Mouse (Mus musculus) heart, postnatal 25 days (tissue): Measurements from ENCODE around the gene Acvr1. TPM values are rescaled to one million over a fixed set of nuclear protein-coding genes. Genes with fewer than 3 reads are reported as not detected.

Experiments used
- DNase-seq: peaks from one replicate; pipeline ENCODE4 v3.0.0; 2022; ENCODE audit warnings: low spot score
- intact Hi-C: fragments of 180-260 bp; cut with DNase I; formaldehyde crosslinking; loops from one replicate; pipeline ENCODE4 v1.15.1; 2025
- total RNA-seq, 2 experiments: library from RNA; stranded (reverse); gene quantifications; 2 replicates each; pipeline ENCODE4 v1.2.3; 2021

Acvr1 gene
- total RNA-seq, 2 experiments from 2014 or later, result 16.0 to 19.5 TPM

GRCm38 (mm10) chr2:58566049-58566409 lies 928 bp downstream of the Acvr1 start:
- intact Hi-C loops, result loop anchor here (2.0 to 5.0 kb wide), 2 partner anchors 33 to 101 kb away; no protein-coding TSS in a partner anchor
- DNase-seq, result no peak

- intact Hi-C loops, result loop anchor here (2.0 to 5.0 kb wide), 2 partner anchors 16 to 102 kb away; no protein-coding TSS in a partner anchor
Observed at GRCm38 (mm10) chr2:58565267-58565666, 1.7 kb downstream of the Acvr1 start.

DNA sequence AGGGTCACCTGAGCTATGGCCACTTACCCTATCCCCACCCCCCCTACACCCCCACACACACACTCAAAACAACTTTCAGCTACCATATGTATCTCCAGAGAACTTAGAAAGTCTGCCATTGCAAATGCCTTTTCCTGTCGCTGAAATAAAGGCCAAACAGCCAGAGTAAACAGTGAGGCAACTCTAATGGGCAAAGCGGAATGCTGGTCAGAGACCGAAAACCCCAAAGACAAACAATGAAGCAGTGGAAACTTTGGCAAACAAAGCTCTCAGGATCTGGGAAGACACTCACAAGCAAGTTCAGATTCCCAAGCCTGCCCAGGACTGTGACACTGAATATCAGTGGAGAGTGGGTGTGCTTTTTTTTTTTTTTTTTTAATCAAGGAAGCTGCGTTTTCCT lies 4.8 kb downstream of the Acvr1 start:
- intact Hi-C loops, result no loop called here
- DNase-seq, result no peak

More at GRCm38 (mm10) chr2:58565267-58565666, 1.7 kb downstream of the Acvr1 start:
- DNase-seq, result no peak

GRCm38 (mm10) chr2:58557045-58557845 lies 9.7 kb downstream of the Acvr1 start:
- no peak for DNase-seq
- intact Hi-C loops, result no loop called here

DNA sequence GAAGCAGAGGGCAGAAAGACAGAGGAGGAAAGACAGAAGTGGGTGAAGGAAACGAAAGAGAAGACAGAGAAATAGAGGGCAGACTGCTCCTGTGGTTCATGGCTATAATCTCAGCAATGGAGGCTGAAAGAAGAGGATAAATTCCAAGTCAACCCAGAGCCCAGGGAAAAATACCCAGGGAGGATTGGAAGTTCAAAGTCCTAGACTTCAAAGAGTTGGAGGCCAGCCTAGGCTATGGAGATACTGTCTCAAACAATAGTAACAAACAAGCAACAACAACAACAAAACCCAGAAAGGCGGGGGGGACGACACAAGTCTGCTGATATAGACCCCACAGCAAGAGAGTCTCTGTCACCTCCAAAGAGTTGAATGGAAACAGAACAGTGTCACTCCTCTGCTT lies 14.7 kb downstream of the Acvr1 start:
- no peak for DNase-seq
- intact Hi-C loops, result no loop called here

- intact Hi-C loops, result no loop called here
- DNase-seq, result no peak
Observed at GRCm38 (mm10) chr2:58551866-58552265, 15.1 kb downstream of the Acvr1 start.

DNA sequence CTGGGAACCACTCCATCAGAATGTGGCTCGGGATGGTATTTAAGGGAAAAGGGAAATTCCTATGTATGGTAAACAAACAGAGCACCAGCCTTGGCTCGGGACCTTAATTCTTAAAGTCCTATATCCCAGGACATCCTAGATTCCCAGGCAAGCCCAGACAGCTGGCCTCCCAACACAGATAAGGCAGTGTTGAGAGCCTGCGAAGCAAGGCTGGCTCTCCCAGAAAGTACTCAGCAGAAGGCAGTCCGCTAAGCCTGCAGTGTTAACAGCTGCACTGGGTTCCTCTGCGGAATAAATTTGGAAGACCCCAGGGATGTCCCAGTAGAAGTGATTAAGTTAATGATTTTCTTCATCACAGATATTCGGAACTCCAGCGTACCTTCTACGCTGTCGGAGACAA lies 16.5 kb downstream of the Acvr1 start:
- intact Hi-C loops, result no loop called here
- DNase-seq, result no peak

DNA sequence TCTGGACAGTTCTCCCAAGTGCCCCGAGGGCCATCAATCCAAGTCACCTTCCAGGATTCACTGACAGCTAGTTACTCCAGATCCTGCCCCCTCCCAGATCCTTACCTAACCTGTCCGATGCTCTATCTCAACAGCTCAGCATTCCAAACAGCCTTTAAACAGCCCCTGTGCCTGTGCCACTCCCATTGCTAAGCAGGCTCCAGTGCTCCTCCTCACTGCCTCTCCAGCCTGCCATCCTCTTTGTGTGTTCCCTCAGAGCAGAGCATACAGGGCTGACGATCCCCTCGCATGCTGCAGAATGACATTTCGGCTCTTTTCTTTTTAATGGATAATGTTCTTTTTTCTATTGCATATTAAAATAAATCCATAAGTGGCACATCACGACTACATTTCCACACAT lies 17.0 kb downstream of the Acvr1 start:
- no peak for DNase-seq
- intact Hi-C loops, result loop anchor here (2.0 kb wide), 1 partner anchor 15 kb away; no protein-coding TSS in a partner anchor

DNA sequence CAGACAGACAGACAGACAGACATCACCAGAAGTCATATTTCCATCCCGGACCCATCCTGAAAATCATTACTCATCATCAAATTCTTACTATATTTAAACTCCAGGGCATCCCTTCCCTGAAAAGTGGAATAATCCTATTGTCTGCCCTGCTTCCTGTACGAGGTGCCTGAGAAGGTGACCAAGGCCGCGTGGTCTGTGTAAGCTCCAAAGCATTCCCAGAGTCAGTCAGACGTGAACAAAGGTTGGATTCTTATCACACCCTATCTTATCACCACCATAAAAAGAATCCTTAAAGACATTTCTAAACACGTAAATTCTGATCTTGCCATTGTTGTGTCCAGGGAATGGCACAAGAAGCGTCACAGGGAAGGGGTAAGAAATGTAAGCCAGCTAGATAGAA lies 18.0 kb downstream of the Acvr1 start:
- no peak for DNase-seq
- intact Hi-C loops, result loop anchor here (2.0 kb wide), 1 partner anchor 16 kb away; no protein-coding TSS in a partner anchor

- intact Hi-C loops, result no loop called here
- DNase-seq, result no peak
Observed at GRCm38 (mm10) chr2:58546264-58546663, 20.7 kb downstream of the Acvr1 start.

DNA sequence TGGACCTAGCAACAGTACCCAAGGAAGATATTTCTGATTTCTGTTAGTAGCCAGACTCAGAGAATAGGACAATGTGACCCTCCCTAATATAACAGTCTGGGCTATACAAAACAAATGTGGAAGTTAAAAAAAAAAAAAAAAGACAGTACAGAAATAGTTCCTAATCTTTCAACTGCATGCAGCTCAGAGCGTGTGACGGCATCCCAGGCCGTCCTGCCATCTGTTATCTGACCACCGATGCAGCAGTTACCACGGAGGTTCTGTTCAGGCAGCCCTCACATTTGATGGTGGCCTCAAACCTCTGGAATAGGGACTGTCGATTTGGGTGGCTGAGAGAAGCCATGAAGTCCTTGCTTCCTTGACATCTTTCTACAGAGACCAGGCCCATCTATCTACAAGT lies 22.6 kb downstream of the Acvr1 start:
- intact Hi-C loops, result no loop called here
- no peak for DNase-seq

DNA sequence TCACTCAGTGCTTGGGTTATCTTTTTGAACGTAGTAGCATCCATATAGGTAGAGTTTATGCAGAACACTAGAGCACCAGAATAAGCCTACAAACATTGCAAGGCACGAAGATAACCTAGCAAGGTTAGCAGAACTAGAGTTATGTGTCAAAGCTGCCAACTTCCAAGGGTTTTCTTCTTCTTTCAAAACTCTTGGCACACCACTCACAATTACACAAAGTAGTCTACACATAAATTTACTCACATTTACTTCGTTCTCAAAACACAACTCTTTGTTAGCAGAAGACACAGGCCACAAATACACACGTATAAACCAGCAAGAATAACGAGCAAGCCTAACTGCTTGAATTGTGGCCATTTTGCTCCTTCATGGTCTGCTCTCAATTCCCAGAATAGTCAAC lies 23.7 kb downstream of the Acvr1 start:
- intact Hi-C loops, result no loop called here
- DNase-seq, result no peak

GRCm38 (mm10) chr2:58538196-58538595 lies 28.8 kb downstream of the Acvr1 start:
- intact Hi-C loops, result no loop called here
- no peak for DNase-seq

- DNase-seq, result no peak
- intact Hi-C loops, result no loop called here
Observed at GRCm38 (mm10) chr2:58536796-58537195, 30.2 kb downstream of the Acvr1 start.

- DNase-seq, result no peak
- intact Hi-C loops, result no loop called here
Observed at GRCm38 (mm10) chr2:58535233-58535632, 31.7 kb downstream of the Acvr1 start.

- no peak for DNase-seq
- intact Hi-C loops, result loop anchor here (5.0 kb wide), 1 partner anchor 57 kb away; no protein-coding TSS in a partner anchor
Observed at GRCm38 (mm10) chr2:58534379-58534778, 32.6 kb downstream of the Acvr1 start.

DNA sequence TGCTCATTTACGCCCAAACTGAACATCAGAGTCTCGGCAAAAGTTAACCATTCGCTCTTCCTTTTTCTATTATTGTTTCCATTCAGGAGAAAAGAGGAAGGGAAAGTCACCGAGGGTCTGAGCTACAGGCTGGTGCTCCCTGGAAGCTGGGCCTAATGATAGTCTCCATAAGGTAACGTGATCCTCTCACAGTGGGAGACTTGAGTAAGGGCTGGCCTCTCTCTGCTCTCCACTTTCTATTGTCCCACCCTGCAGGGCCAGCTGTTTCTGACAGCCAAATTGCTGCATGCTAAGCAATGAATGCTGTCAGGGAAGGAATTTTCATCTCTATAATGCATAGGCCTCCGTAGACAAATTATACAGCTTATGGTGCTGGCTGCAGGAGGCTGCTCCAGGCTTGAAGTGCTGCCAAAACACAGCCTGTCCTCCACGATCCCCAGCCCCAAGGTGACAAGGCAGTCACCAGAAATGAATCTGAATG lies 33.4 kb downstream of the Acvr1 start:
- intact Hi-C loops, result loop anchor here (2.0 to 5.0 kb wide), 2 partner anchors 33 to 56 kb away; partner anchors contain the start of genes Acvr1 and Upp2
- DNase-seq, result no peak

DNA sequence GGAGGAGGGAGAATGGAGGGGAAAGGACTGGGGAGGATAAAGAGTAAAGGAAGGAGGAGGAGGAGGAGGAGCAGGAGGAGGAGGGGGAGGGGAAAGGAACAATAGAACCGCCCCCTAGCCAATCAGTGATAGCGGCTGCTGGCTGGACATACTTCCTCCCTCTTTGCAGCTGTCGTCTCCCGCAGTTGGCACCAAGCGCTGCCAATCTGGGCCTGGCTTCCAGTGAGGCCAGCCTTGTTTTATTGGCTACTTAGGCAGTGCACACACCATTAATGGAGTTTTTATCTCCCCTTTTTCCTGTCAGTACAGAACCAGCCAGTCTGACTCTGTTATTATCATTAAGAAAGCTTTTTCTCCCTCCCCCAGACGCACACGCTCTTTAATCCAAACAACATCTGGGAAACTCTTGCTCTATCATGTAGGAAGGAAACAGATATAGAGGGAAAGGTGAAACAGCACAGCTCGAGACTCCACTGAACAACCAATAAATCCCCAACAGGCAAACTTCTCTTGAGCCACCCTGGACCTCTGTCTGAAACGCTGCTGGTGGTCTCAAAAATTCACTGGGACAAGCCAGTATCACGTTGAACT lies 34.6 kb downstream of the Acvr1 start:
- intact Hi-C loops, result loop anchor here (2.0 to 5.0 kb wide), 2 partner anchors 34 to 55 kb away; partner anchors contain the start of genes Acvr1 and Upp2
- DNase-seq, result peak; percentile 83

DNA sequence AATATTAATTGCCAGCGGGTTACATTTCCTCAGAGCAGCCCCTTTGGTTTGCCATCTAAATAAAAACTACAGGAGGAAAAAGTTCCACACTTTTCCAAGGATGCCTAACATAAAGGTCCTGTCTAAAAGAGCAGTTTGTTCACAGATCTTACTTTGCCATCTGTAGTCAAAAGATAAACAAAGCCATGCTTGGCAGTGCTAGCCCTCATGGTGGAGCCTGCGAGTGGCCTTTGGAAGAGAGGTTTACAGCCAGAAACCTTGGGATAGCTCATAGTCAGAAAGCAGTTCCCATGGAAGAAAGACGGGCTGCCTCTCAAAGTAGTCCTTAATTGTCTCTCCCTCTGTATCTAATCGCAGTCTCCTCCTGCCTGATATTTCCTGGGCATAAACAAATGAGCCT lies 36.4 kb downstream of the Acvr1 start:
- intact Hi-C loops, result loop anchor here (5.0 kb wide), 1 partner anchor 53 kb away; no protein-coding TSS in a partner anchor

DNA sequence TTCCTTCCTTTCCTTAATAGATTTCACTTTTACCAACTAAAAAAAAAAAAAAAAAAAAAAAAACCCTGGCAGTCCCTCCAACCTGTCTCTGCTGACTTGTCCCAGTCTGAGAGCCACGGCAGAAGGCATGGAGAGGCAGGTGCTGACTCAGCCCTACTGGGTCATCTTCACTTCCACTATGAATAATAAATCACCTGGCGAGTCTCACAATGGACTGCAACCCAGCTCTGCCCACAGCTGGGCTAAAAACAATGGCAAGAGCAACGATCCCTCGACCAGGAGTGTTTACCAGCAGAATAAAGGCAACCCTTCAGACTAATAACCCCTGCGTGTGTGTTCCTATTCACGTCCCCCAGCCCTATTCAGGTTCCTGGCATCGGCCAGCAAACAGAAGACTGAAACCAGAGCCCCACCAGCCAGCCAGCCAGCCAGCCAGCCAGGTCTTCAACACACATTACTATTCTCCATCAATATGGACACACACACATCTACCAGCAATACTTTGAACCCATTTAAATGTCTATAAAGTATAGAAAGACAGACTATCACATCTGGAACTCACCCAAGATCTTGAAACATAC lies 37.0 kb downstream of the Acvr1 start:
- intact Hi-C loops, result loop anchor here (5.0 kb wide), 2 partner anchors 43 to 53 kb away; no protein-coding TSS in a partner anchor
- DNase-seq, result no peak

More for the DNA sequence above, 36.4 kb downstream of the Acvr1 start:
- no peak for DNase-seq
